ENCODE assay signal across 14 mouse cellular contexts in genomic region chr7:27274916-27275315, GRCm38 (mm10).
"Had no signal": no experiment of that assay in that cellular context is flagged by ENCODE, and none has a peak within 500 bp of the region (broad histone marks: within the 10 kb centered on the region; RNA-seq: fewer than 3 reads in every experiment).

No protein-coding gene starts in this region.

- H3K9ac ChIP-seq: lung, embryonic 14.5 days; midbrain, embryonic 13.5 days; midbrain, embryonic 15.5 days; neural tube, embryonic 12.5 days; stomach, embryonic 15.5 days had no signal

- H3K4me1 ChIP-seq: midbrain, embryonic 13.5 days; midbrain, embryonic 15.5 days; neural tube, embryonic 12.5 days; stomach, embryonic 15.5 days had no signal

- H3K4me3 ChIP-seq: megakaryocyte, embryonic 14.5 days; midbrain, embryonic 13.5 days; midbrain, embryonic 15.5 days; neural tube, embryonic 12.5 days; stomach, embryonic 15.5 days had no signal

- H3K9me3 ChIP-seq: midbrain, embryonic 13.5 days; midbrain, embryonic 15.5 days; neural tube, embryonic 12.5 days; stomach, embryonic 15.5 days had no signal

- DNase-seq: lung, embryonic 14.5 days; lung, postnatal 10 days; lung, postnatal 4 days; right cerebral cortex, postnatal 14 days; thymus, adult 2 months; thymus, postnatal 25 days; thymus, postnatal 4 days had no signal

- H3K27ac ChIP-seq: midbrain, embryonic 13.5 days; midbrain, embryonic 15.5 days; neural tube, embryonic 12.5 days; stomach, embryonic 15.5 days; stomach, postnatal 0 days had no signal

- H3K27me3 ChIP-seq: midbrain, embryonic 13.5 days; midbrain, embryonic 15.5 days; neural tube, embryonic 12.5 days; stomach, embryonic 15.5 days had no signal

- ATAC-seq: midbrain, embryonic 13.5 days; midbrain, embryonic 15.5 days had no signal

- H3K4me2 ChIP-seq: lung, embryonic 14.5 days; midbrain, embryonic 11.5 days; midbrain, embryonic 13.5 days; midbrain, embryonic 15.5 days; neural tube, embryonic 12.5 days; stomach, embryonic 15.5 days had no signal
